Mouse (Mus musculus): ENCODE results near the gene Rnf224. TPM values are rescaled to one million over a fixed set of nuclear protein-coding genes. Genes with fewer than 3 reads are reported as not detected.
A peak's percentile ranks its signal among the peaks of the same experiment; 100 is the strongest.
"Not testable (repeated sequence)": the region's sequence is repeated elsewhere in the genome, so short reads cannot be mapped to it uniquely, and the experiment has no call there.

Rnf224 gene
- polyA plus RNA-seq, 1 experiment: not detected

GRCm38 (mm10) chr2:25262795-25263622 lies 26.4 kb upstream of the Rnf224 start:
- peaks cover 37% of the 10 kb centered on the region for H3K4me1 ChIP-seq (ENCODE audit: control insufficient read depth, insufficient read depth, insufficient read length, low read length)
- no peak overlapping the region for H3K27ac ChIP-seq (replicated peaks; ENCODE audit: low read depth, low read length)
- peak overlapping the region; percentile 63 for H3K4me3 ChIP-seq (ENCODE audit: insufficient read depth, low read depth, low read length)

- H3K4me3 ChIP-seq (ENCODE audit: insufficient read depth, low read depth, low read length): peak within 1 kb of the TSS; percentile 63
- H3K27ac ChIP-seq (replicated peaks; ENCODE audit: low read depth, low read length): no peak within 1 kb of the TSS; the same call in 1 of the 2 replicates
- H3K4me1 ChIP-seq (ENCODE audit: control insufficient read depth, insufficient read depth, insufficient read length, low read length): peaks cover 37% of the 10 kb centered on the region
Measured at GRCm38 (mm10) chr2:25262291-25262767, 25.7 kb upstream of the Rnf224 start, which contains the start of gene Tprn. TSS of gene Tprn (plus strand) at chr2:25262618.

- H3K4me3 ChIP-seq (ENCODE audit: insufficient read depth, low read depth, low read length): peak overlapping the region; percentile 58
- H3K4me1 ChIP-seq (ENCODE audit: control insufficient read depth, insufficient read depth, insufficient read length, low read length): peaks cover 32% of the 10 kb centered on the region
- H3K27ac ChIP-seq (replicated peaks; ENCODE audit: low read depth, low read length): no peak overlapping the region; the same call in 1 of the 2 replicates
Measured at GRCm38 (mm10) chr2:25261870-25262269, 25.3 kb upstream of the Rnf224 start.

GRCm38 (mm10) chr2:25258887-25259286 lies 22.3 kb upstream of the Rnf224 start:
- no peak overlapping the region for H3K27ac ChIP-seq (replicated peaks; ENCODE audit: low read depth, low read length)
- peaks cover 7% of the 10 kb centered on the region for H3K4me1 ChIP-seq (ENCODE audit: control insufficient read depth, insufficient read depth, insufficient read length, low read length)
- no peak overlapping the region for H3K4me3 ChIP-seq (ENCODE audit: insufficient read depth, low read depth, low read length)

- H3K4me3 ChIP-seq (ENCODE audit: insufficient read depth, low read depth, low read length): not testable (repeated sequence)
Measured at GRCm38 (mm10) chr2:25257250-25257649, 20.7 kb upstream of the Rnf224 start.

DNA sequence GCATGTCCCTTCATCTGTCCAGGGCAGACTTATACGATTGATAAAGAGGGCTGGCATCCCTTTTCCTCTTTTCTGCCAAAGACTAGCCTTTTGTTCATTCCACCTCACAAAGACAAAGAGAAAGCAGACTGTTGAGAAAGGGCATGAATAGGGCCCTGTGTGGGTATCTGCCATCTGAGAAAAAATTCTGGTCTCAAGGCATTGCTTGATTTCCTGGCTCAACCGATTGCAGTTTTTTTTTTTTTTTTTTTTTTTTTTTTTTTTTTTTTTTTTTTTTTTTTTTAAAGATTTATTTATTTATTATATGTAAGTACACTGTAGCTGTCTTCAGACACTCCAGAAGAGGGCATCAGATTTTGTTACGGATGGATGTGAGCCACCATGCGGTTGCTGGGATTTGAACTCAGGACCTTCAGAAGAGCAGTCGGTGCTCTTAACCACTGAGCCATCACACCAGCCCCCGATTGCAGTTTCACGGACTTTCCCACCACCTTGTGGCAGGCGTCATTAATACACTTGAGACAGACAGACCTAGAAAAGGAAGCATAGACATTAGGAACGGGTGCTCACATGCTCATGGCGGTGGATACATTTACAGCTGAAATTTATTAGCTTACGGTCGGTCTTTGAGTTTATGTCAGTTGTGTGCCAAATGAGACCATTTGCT lies 20.0 kb upstream of the Rnf224 start:
- not testable (repeated sequence) for H3K27ac ChIP-seq (replicated peaks; ENCODE audit: low read depth, low read length); H3K4me1 ChIP-seq (ENCODE audit: control insufficient read depth, insufficient read depth, insufficient read length, low read length)
- H3K4me3 ChIP-seq (ENCODE audit: insufficient read depth, low read depth, low read length): peak overlapping the region; percentile 30; the same call in 1 of the 2 replicates

More at GRCm38 (mm10) chr2:25257250-25257649, 20.7 kb upstream of the Rnf224 start:
- H3K4me1 ChIP-seq (ENCODE audit: control insufficient read depth, insufficient read depth, insufficient read length, low read length); H3K27ac ChIP-seq (replicated peaks; ENCODE audit: low read depth, low read length): not testable (repeated sequence)

DNA sequence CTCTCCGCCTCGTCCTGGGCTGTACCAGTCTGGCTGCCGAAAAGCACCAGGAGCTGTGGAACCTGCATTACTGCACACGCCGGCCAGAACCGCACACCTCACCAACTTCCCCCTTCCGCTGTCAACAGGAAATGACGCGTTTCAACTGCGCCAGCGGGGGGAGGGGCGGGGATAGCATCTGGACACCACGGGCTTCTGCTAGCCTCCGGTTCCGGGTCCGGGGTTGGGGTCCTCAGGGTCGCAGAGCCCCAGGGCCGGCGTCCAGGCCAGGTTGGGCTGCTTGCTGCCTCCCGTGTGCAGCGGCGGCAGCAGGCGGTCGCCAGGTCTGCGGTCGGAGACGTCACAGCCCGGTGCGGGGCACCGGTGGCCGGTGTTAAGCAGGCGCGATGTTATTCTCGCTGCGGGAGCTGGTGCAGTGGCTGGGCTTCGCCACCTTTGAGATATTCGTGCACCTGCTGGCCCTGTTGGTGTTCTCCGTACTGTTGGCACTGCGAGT lies 18.7 kb upstream of the Rnf224 start, which contains the start of gene Tmem203:
Tmem203 (plus strand) TSS at position 156 of the 496 bp plus-strand sequence.
- Histone ChIP-seq H3K4me3 (ENCODE audit: insufficient read depth, low read depth, low read length) (peak within 1 kb of the TSS; percentile 98), H3K27ac (replicated peaks; ENCODE audit: low read depth, low read length) (peak within 1 kb of the TSS; percentile 59; the same call in 1 of the 2 replicates), H3K4me1 (ENCODE audit: control insufficient read depth, insufficient read depth, insufficient read length, low read length) (no peaks in the 10 kb centered on the region)

DNA sequence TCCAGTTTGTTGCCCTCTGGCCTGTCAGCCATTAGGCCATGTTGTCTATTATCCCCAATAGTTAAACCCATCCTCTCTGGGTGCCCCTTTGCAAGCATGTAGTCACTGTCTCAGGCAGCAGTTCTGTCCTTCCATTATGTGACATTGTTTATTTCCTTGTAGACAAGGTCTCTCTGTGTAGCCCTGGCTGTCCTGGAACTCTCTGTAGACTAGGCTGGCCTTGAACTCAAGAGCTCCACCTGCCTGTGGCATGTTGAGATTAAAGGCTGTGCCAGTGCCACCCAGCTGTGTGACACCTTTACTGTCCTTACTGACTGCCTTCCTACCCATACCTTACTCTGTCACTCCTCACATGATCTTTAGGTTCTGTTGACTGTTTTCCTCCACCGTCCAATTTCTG lies 15.7 kb upstream of the Rnf224 start:
- Histone ChIP-seq H3K27ac (replicated peaks; ENCODE audit: low read depth, low read length) (no peak overlapping the region), H3K4me3 (ENCODE audit: insufficient read depth, low read depth, low read length) (no peak overlapping the region), H3K4me1 (ENCODE audit: control insufficient read depth, insufficient read depth, insufficient read length, low read length) (no peaks in the 10 kb centered on the region)

GRCm38 (mm10) chr2:25246183-25247072 lies 9.8 kb upstream of the Rnf224 start, which contains the start of gene AL732309.1:
TSS of gene AL732309.1 (minus strand) at chr2:25246863.
- peaks cover under 1% of the 10 kb centered on the region; the same call in 1 of the 2 replicates for H3K4me1 ChIP-seq (ENCODE audit: control insufficient read depth, insufficient read depth, insufficient read length, low read length)
- H3K4me3 ChIP-seq (ENCODE audit: insufficient read depth, low read depth, low read length): no peak within 1 kb of the TSS
- no peak within 1 kb of the TSS for H3K27ac ChIP-seq (replicated peaks; ENCODE audit: low read depth, low read length)

GRCm38 (mm10) chr2:25244144-25244543 lies 7.6 kb upstream of the Rnf224 start:
- Histone ChIP-seq H3K27ac (replicated peaks; ENCODE audit: low read depth, low read length) (no peak overlapping the region), H3K4me1 (ENCODE audit: control insufficient read depth, insufficient read depth, insufficient read length, low read length) (peaks cover 3% of the 10 kb centered on the region; the same call in 1 of the 2 replicates), H3K4me3 (ENCODE audit: insufficient read depth, low read depth, low read length) (no peak overlapping the region)

DNA sequence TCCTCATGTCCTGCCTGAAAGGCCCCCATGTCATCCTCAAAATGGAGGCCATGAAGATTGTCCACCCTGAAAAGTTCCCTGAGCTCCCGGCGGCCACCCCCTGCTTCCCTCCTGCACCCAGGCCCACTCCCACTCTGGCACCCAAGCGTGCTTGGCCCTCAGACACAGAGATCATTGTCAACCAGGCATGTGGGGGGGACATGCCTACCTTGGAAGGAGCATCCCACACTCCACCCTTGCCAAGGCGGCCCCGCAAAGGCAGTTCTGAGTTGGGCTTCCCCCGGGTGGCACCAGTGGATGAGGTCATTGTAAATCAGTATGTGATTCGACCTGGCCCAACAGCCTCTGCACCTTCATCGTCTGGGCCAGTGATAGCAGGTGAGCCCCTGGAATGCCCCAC lies 6.8 kb upstream of the Rnf224 start:
- H3K27ac ChIP-seq (replicated peaks; ENCODE audit: low read depth, low read length): no peak overlapping the region

GRCm38 (mm10) chr2:25242101-25242506 lies 5.5 kb upstream of the Rnf224 start, which contains the start of the genes Rnf208 and Cysrt1:
TSS of gene Rnf208 (plus strand) at chr2:25242255.
TSS of gene Cysrt1 (minus strand) at chr2:25242452.
- Histone ChIP-seq H3K4me3 (ENCODE audit: insufficient read depth, low read depth, low read length) (peak within 1 kb of the TSS; percentile 57), H3K27ac (replicated peaks; ENCODE audit: low read depth, low read length) (no peak within 1 kb of the TSS), H3K4me1 (ENCODE audit: control insufficient read depth, insufficient read depth, insufficient read length, low read length) (peaks cover 3% of the 10 kb centered on the region; the same call in 1 of the 2 replicates)

More for the DNA sequence above, 6.8 kb upstream of the Rnf224 start:
- Histone ChIP-seq H3K4me1 (ENCODE audit: control insufficient read depth, insufficient read depth, insufficient read length, low read length) (peaks cover 3% of the 10 kb centered on the region; the same call in 1 of the 2 replicates), H3K4me3 (ENCODE audit: insufficient read depth, low read depth, low read length) (no peak overlapping the region)

GRCm38 (mm10) chr2:25241438-25241775 lies 4.8 kb upstream of the Rnf224 start:
- no peak overlapping the region for H3K27ac ChIP-seq (replicated peaks; ENCODE audit: low read depth, low read length)
- peak overlapping the region; percentile 57; the same call in 1 of the 2 replicates for H3K4me3 ChIP-seq (ENCODE audit: insufficient read depth, low read depth, low read length)
- H3K4me1 ChIP-seq (ENCODE audit: control insufficient read depth, insufficient read depth, insufficient read length, low read length): peaks cover 3% of the 10 kb centered on the region; the same call in 1 of the 2 replicates

All from brown adipose tissue, adult 24 weeks (tissue).